Mouse (Mus musculus): ENCODE measurements at regions not wholly inside any gene's neighbourhood (a gene's known extent, or its start where the extent isn't known, plus 50 kb on each side); places are given as distances from the start of the nearest gene placed in this dataset.

- peaks cover 12% of the 10 kb centered on the region; the same call in 1 of the 2 replicates for H3K4me1 ChIP-seq (ENCODE audit: control insufficient read depth, insufficient read depth, low read length)
- H3K36me3 ChIP-seq (ENCODE audit: control insufficient read depth, insufficient read depth): no peaks in the 10 kb centered on the region
- WGBS: 67% methylated on average over 7 of the region's 7 CpGs
- H3K9me3 ChIP-seq (replicated peaks; ENCODE audit: control insufficient read depth, low read length): no peaks in the 10 kb centered on the region
- no peak overlapping the region for H3K9ac ChIP-seq (ENCODE audit: low read length)
- no peak for ATAC-seq (replicated peaks; ENCODE audit: extremely low read depth, insufficient read depth, low FRiP score)
- no peaks in the 10 kb centered on the region for H3K27me3 ChIP-seq (ENCODE audit: control insufficient read depth, insufficient read depth, low read length)
- no peak overlapping the region for H3K4me3 ChIP-seq (ENCODE audit: low read length)
- H3K27ac ChIP-seq (ENCODE audit: low read length): no peak overlapping the region
- H3K4me2 ChIP-seq (ENCODE audit: low read depth, low read length): no peak overlapping the region
Measured at GRCm38 (mm10) chr12:52440868-52441365, 62.9 kb upstream of the Arhgap5 start.

GRCm38 (mm10) chr12:52442337-52442736 lies 61.4 kb upstream of the Arhgap5 start:
- no peak overlapping the region for H3K9ac ChIP-seq (ENCODE audit: low read length)
- WGBS: 88% methylated on average over 5 of the region's 5 CpGs
- no peak overlapping the region for H3K4me2 ChIP-seq (ENCODE audit: low read depth, low read length)
- H3K27me3 ChIP-seq (ENCODE audit: control insufficient read depth, insufficient read depth, low read length): no peaks in the 10 kb centered on the region
- peaks cover 15% of the 10 kb centered on the region for H3K4me1 ChIP-seq (ENCODE audit: control insufficient read depth, insufficient read depth, low read length)
- H3K27ac ChIP-seq (ENCODE audit: low read length): no peak overlapping the region
- no peaks in the 10 kb centered on the region for H3K36me3 ChIP-seq (ENCODE audit: control insufficient read depth, insufficient read depth)
- no peak overlapping the region for H3K4me3 ChIP-seq (ENCODE audit: low read length)
- ATAC-seq (replicated peaks; ENCODE audit: extremely low read depth, insufficient read depth, low FRiP score): no peak
- no peaks in the 10 kb centered on the region for H3K9me3 ChIP-seq (replicated peaks; ENCODE audit: control insufficient read depth, low read length)

- no peak overlapping the region for H3K9ac ChIP-seq (ENCODE audit: low read length)
- H3K27me3 ChIP-seq (ENCODE audit: control insufficient read depth, insufficient read depth, low read length): no peaks in the 10 kb centered on the region
- 39% methylated on average over 2 of the region's 2 CpGs for WGBS
- peaks cover 3% of the 10 kb centered on the region for H3K4me1 ChIP-seq (ENCODE audit: control insufficient read depth, insufficient read depth, low read length)
- H3K4me2 ChIP-seq (ENCODE audit: low read depth, low read length): no peak overlapping the region
- H3K36me3 ChIP-seq (ENCODE audit: control insufficient read depth, insufficient read depth): no peaks in the 10 kb centered on the region
- no peak overlapping the region for H3K27ac ChIP-seq (ENCODE audit: low read length)
- ATAC-seq (replicated peaks; ENCODE audit: extremely low read depth, insufficient read depth, low FRiP score): no peak
- no peak overlapping the region for H3K4me3 ChIP-seq (ENCODE audit: low read length)
- no peaks in the 10 kb centered on the region for H3K9me3 ChIP-seq (replicated peaks; ENCODE audit: control insufficient read depth, low read length)
Measured at GRCm38 (mm10) chr12:52445731-52446130, 58.0 kb upstream of the Arhgap5 start.

GRCm38 (mm10) chr12:52446501-52446900 lies 57.3 kb upstream of the Arhgap5 start:
- Histone ChIP-seq H3K4me3 (ENCODE audit: low read length) (no peak overlapping the region), H3K4me2 (ENCODE audit: low read depth, low read length) (no peak overlapping the region), H3K36me3 (ENCODE audit: control insufficient read depth, insufficient read depth) (no peaks in the 10 kb centered on the region), H3K9me3 (replicated peaks; ENCODE audit: control insufficient read depth, low read length) (no peaks in the 10 kb centered on the region), H3K9ac (ENCODE audit: low read length) (no peak overlapping the region), H3K27me3 (ENCODE audit: control insufficient read depth, insufficient read depth, low read length) (no peaks in the 10 kb centered on the region), H3K27ac (ENCODE audit: low read length) (no peak overlapping the region), H3K4me1 (ENCODE audit: control insufficient read depth, insufficient read depth, low read length) (peaks cover 3% of the 10 kb centered on the region)
- WGBS: 81% methylated on average over 7 of the region's 7 CpGs
- ATAC-seq (replicated peaks; ENCODE audit: extremely low read depth, insufficient read depth, low FRiP score): no peak

GRCm38 (mm10) chr12:52447482-52447881 lies 56.3 kb upstream of the Arhgap5 start:
- ATAC-seq (replicated peaks; ENCODE audit: extremely low read depth, insufficient read depth, low FRiP score): no peak
- H3K27me3 ChIP-seq (ENCODE audit: control insufficient read depth, insufficient read depth, low read length): no peaks in the 10 kb centered on the region
- H3K27ac ChIP-seq (ENCODE audit: low read length): no peak overlapping the region
- peaks cover 3% of the 10 kb centered on the region for H3K4me1 ChIP-seq (ENCODE audit: control insufficient read depth, insufficient read depth, low read length)
- WGBS: 63% methylated on average over 5 of the region's 5 CpGs
- no peak overlapping the region for H3K4me3 ChIP-seq (ENCODE audit: low read length)
- H3K9ac ChIP-seq (ENCODE audit: low read length): no peak overlapping the region
- no peak overlapping the region for H3K4me2 ChIP-seq (ENCODE audit: low read depth, low read length)
- H3K36me3 ChIP-seq (ENCODE audit: control insufficient read depth, insufficient read depth): no peaks in the 10 kb centered on the region
- no peaks in the 10 kb centered on the region for H3K9me3 ChIP-seq (replicated peaks; ENCODE audit: control insufficient read depth, low read length)

GRCm38 (mm10) chr12:52448218-52448617 lies 55.6 kb upstream of the Arhgap5 start:
- no peak overlapping the region for H3K4me3 ChIP-seq (ENCODE audit: low read length)
- H3K9ac ChIP-seq (ENCODE audit: low read length): no peak overlapping the region
- H3K36me3 ChIP-seq (ENCODE audit: control insufficient read depth, insufficient read depth): no peaks in the 10 kb centered on the region
- peaks cover 3% of the 10 kb centered on the region for H3K4me1 ChIP-seq (ENCODE audit: control insufficient read depth, insufficient read depth, low read length)
- H3K27ac ChIP-seq (ENCODE audit: low read length): no peak overlapping the region
- H3K9me3 ChIP-seq (replicated peaks; ENCODE audit: control insufficient read depth, low read length): no peaks in the 10 kb centered on the region
- no peaks in the 10 kb centered on the region for H3K27me3 ChIP-seq (ENCODE audit: control insufficient read depth, insufficient read depth, low read length)
- ATAC-seq (replicated peaks; ENCODE audit: extremely low read depth, insufficient read depth, low FRiP score): no peak
- WGBS: 45% methylated on average over 1 of the region's 1 CpGs
- H3K4me2 ChIP-seq (ENCODE audit: low read depth, low read length): no peak overlapping the region

GRCm38 (mm10) chr12:52453890-52454289 lies 49.9 kb upstream of the Arhgap5 start:
- H3K4me1 ChIP-seq (ENCODE audit: control insufficient read depth, insufficient read depth, low read length): no peaks in the 10 kb centered on the region
- H3K4me2 ChIP-seq (ENCODE audit: low read depth, low read length): no peak overlapping the region
- H3K9me3 ChIP-seq (replicated peaks; ENCODE audit: control insufficient read depth, low read length): peaks cover 9% of the 10 kb centered on the region; the same call in 1 of the 2 replicates
- H3K36me3 ChIP-seq (ENCODE audit: control insufficient read depth, insufficient read depth): no peaks in the 10 kb centered on the region
- no peak overlapping the region for H3K4me3 ChIP-seq (ENCODE audit: low read length)
- 85% methylated on average over 5 of the region's 5 CpGs for WGBS
- no peaks in the 10 kb centered on the region for H3K27me3 ChIP-seq (ENCODE audit: control insufficient read depth, insufficient read depth, low read length)
- ATAC-seq (replicated peaks; ENCODE audit: extremely low read depth, insufficient read depth, low FRiP score): no peak
- no peak overlapping the region for H3K27ac ChIP-seq (ENCODE audit: low read length)
- H3K9ac ChIP-seq (ENCODE audit: low read length): no peak overlapping the region

Data from heart, embryonic 16.5 days (tissue).